Mouse (Mus musculus): Measurements from ENCODE around the gene Xndc1. TPM values are rescaled to one million over a fixed set of nuclear protein-coding genes. Genes with fewer than 3 reads are reported as not detected.

The Xndc1 gene
- total RNA-seq, 2 experiments from 2014 or later, result 20.4 to 22.5 TPM

- intact Hi-C loops (cut with DNase I), result loop anchor here (5.0 kb wide), 3 partner anchors 80 to 425 kb away; no protein-coding TSS in a partner anchor
- DNase-seq (ENCODE audit: low spot score in 2 of 2), result peak in 1 of 2 experiments; percentile 22
Measured at GRCm38 (mm10) chr7:102076714-102077296, 11.5 kb downstream of the Xndc1 start.

DNA sequence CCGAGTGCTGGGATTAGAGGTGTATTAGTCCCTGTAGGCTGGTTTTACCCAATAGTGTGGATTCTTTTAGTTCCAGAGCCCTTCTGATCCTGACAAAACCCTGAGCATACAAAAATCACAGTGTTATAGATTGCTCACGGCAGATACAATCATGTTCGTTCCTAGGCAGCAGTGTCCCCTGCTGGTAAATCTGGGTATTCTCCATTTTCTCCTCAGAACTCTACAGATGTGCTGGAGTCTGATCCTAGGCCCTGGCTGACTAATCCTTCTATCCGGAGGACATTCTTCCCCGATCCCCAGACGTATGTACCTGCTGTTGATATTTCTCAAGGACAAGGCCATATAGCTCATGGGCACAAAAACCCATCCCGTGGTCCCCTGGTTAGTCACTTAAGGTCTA is 13.2 kb downstream of the Xndc1 start:
- DNase-seq (ENCODE audit: low spot score in 2 of 2), result peak; percentile 45 to 56

DNA sequence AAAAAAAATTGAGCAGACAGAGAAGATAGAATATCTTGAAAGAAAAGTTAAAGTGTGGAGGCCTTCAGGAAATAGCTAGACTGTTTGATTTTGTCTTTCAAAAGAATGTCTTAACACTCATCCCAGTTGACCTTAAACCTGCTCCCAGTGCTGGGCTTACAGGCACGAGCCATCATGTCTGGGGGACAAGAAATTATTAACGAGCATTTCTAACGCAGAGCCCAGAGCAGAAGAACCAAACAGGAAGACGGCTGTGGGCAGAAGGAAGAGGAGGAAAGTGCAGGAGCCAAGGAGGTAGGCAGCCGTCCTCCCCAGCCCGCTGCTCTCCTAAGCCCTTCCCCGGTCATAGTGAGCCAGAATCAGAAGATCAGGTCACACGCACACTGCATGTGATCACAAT is 15.0 kb downstream of the Xndc1 start:
- DNase-seq (ENCODE audit: low spot score in 2 of 2), result no peak
- intact Hi-C loops (cut with DNase I), result no loop called here

More for the DNA sequence above, 13.2 kb downstream of the Xndc1 start:
- intact Hi-C loops (cut with DNase I), result loop anchor here (5.0 kb wide), 3 partner anchors 81 to 426 kb away; no protein-coding TSS in a partner anchor

DNA sequence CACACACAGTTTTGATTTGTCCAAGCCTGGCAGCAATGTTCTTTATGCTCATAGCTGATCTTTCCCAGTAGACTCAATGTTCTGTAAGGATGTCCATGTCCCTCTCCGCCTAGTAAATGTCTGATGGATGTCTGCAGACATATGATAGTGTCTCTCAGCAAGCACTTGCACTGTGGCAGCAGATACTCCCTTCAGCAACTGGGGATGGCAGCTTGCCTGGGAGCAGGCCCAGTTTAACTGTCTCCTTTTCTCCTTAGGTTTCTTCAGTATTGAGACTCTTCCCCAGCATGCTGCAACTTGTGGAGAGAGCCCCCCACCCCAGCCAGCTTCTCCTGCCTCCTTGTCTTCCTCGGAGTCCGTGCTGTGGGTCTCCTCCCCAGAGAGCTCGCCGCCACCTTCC is 16.5 kb downstream of the Xndc1 start:
- no peak for DNase-seq (ENCODE audit: low spot score in 2 of 2)
- intact Hi-C loops (cut with DNase I), result no loop called here

- intact Hi-C loops (cut with DNase I), result no loop called here
Measured at GRCm38 (mm10) chr7:102082816-102083215, 17.5 kb downstream of the Xndc1 start, which contains the start of gene Trpc2. TSS of gene Trpc2 (plus strand) at chr7:102083116.

DNA sequence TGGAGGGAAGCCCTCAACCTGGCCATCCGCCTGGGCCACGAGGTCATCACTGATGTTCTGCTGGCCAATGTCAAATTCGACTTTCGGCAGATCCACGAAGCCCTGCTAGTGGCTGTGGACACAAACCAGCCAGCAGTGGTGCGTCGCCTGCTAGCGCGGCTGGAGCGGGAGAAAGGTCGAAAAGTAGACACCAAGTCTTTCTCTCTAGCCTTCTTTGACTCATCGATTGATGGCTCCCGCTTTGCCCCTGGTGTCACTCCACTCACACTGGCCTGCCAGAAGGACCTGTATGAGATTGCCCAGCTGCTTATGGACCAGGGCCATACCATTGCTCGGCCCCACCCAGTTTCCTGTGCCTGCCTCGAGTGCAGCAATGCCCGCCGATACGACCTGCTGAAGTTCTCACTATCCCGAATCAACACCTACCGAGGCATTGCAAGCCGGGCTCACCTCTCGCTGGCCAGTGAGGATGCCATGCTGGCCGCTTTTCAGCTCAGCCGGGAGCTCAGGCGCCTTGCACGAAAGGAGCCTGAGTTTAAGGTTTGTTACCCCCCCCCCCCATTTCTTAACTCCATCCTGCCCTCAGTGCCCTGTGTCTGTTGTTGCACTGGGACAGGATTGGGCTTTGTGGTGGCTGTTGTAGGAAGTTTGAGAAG is 18.9 kb downstream of the Xndc1 start:
- DNase-seq (ENCODE audit: low spot score in 2 of 2), result no peak
- intact Hi-C loops (cut with DNase I), result no loop called here

More at GRCm38 (mm10) chr7:102082816-102083215, 17.5 kb downstream of the Xndc1 start, which contains the start of gene Trpc2:
- DNase-seq (ENCODE audit: low spot score in 2 of 2), result no peak

- no peak for DNase-seq (ENCODE audit: low spot score in 2 of 2)
Measured at GRCm38 (mm10) chr7:102087336-102087735, 22.0 kb downstream of the Xndc1 start.

DNA sequence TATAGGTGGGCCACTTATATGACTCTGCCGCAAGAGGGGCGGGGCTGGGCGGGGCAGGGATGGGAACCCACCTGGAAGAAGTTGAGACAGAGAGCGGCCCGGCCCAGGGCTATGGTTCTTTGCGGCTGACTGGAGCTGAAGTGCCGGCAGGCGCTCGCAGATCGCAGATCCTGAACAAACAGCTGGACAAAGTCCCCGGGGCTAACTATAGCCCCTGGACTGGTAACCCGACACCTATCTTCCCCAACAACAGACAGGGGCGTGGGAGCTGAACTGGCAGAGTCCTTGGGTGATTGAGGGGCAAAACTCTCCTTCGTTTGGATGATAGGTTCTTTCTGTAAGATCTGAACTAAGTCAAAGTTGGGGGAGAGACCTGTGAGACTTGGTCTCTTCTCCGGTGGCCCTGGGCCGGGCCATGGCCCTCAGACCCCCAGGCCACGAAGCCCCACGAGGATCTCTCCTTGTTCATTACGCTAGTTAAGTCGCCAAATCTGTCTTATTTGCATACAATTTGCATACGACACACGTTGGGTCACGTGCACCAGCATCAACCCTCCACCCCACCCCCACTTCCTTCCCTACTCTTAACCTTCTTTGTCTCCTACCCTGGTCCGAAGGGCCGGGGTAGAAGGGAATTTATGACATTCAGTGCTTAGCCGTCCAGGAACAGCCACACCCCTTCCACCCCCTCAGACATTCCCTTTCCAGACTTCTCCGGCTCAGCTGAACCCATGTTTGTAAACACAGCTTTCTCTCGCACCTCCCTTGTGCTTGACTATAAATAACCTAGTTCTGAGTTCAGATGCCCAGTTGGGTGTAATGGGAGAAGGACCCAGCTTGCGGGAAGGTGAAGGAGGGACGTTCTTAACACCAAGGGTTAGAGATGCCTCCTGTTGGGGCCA is 34.7 kb downstream of the Xndc1 start:
- intact Hi-C loops (cut with DNase I), result no loop called here
- no peak for DNase-seq (ENCODE audit: low spot score in 2 of 2)

More at GRCm38 (mm10) chr7:102087336-102087735, 22.0 kb downstream of the Xndc1 start:
- intact Hi-C loops (cut with DNase I), result no loop called here

DNA sequence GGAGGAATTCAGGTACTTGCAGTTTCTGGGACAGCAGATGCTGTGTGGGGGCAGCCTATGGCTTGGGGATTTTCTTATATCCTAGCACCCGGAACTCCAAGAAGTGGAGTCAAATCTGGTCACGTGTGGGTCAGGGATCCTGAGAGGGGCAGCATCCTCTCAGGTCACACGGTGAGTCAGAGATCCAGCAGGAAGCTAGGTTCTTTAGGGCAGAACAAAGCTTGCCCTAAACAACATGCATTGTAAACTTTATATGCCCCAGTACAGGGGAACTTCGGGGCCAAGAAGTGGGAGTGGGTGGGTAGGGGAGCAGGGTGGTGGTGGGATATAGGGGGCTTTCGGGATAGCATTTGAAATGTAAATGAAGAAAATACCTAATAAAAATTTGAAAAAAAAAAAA is 35.6 kb downstream of the Xndc1 start:
- intact Hi-C loops (cut with DNase I), result no loop called here
- no peak for DNase-seq (ENCODE audit: low spot score in 2 of 2)

GRCm38 (mm10) chr7:102101487-102101886 is 36.2 kb downstream of the Xndc1 start, which contains the start of gene Art1:
TSS of gene Art1 (plus strand) at chr7:102101743.
- DNase-seq (ENCODE audit: low spot score in 2 of 2), result no peak
- intact Hi-C loops (cut with DNase I), result no loop called here

GRCm38 (mm10) chr7:102102241-102102640 is 36.9 kb downstream of the Xndc1 start:
- intact Hi-C loops (cut with DNase I), result no loop called here
- no peak for DNase-seq (ENCODE audit: low spot score in 2 of 2)

GRCm38 (mm10) chr7:102102696-102103095 is 37.4 kb downstream of the Xndc1 start:
- no peak for DNase-seq (ENCODE audit: low spot score in 2 of 2)
- intact Hi-C loops (cut with DNase I), result no loop called here

- intact Hi-C loops (cut with DNase I), result no loop called here
- no peak for DNase-seq (ENCODE audit: low spot score in 2 of 2)
Measured at GRCm38 (mm10) chr7:102103555-102103954, 38.2 kb downstream of the Xndc1 start.

DNA sequence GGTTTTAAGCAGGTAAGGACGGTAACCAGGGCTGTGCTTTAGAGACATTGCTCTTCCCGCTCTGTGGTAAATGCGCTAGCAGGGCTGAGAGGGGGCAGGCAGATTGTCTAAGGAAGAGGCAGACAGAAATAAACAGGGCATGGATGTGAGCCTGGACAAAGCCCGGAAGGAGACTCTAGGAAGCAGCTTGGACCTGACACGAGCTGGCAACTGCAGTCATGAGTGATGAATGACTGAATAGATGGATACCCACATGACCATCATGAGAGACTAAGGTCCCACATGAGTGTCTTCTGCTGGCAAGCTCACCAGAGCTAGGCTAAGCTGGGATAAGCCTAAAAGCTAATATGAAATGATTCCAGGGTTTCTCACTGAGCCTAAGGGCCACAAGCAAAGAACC is 38.8 kb downstream of the Xndc1 start:
- intact Hi-C loops (cut with DNase I), result no loop called here
- no peak for DNase-seq (ENCODE audit: low spot score in 2 of 2)

DNA sequence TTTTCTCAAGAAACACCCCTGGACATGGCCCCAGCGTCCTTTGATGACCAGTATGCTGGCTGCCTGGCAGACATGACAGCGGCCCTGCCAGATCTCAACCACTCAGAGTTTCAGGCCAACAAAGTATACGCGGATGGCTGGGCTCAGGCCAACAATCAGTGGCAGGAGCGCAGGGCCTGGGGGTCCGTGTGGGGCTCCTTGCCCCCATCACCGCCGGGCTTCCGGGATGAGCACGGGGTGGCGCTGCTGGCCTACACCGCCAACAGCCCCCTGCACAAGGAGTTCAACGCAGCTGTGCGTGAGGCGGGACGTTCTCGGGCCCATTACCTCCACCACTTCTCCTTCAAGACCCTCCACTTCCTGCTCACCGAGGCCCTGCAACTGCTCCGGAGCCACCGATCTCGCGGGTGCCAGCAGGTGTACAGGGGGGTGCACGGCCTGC is 41.4 kb downstream of the Xndc1 start:
- DNase-seq (ENCODE audit: low spot score in 2 of 2), result no peak
- intact Hi-C loops (cut with DNase I), result no loop called here

DNA sequence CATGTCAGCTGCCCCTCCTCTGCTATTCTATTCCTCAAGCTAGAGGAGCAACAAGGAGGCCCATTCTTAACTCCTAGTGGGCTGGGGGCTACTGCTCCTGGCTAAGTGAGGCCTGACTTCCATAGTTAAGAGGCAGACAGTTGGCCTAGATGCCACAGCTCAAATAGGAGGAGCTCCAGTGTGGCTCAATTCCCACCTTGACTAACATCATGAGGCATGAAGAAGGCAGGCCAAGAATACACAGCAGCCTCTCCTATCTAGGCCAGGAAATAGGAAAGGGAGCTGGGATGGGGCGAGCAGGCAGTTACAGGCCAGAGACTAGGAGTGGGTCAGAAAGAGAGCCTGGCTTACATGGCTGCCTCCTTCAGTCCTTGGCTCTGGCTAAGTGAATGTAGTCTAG is 42.9 kb downstream of the Xndc1 start:
- intact Hi-C loops (cut with DNase I), result no loop called here
- no peak for DNase-seq (ENCODE audit: low spot score in 2 of 2)

- intact Hi-C loops (cut with DNase I), result no loop called here
- no peak for DNase-seq (ENCODE audit: low spot score in 2 of 2)
Measured at GRCm38 (mm10) chr7:102109171-102109570, 43.9 kb downstream of the Xndc1 start, which contains the start of gene Art5. TSS of gene Art5 (minus strand) at chr7:102109489.

GRCm38 (mm10) chr7:102109746-102110145 is 44.4 kb downstream of the Xndc1 start:
- intact Hi-C loops (cut with DNase I), result no loop called here
- no peak for DNase-seq (ENCODE audit: low spot score in 2 of 2)

DNA sequence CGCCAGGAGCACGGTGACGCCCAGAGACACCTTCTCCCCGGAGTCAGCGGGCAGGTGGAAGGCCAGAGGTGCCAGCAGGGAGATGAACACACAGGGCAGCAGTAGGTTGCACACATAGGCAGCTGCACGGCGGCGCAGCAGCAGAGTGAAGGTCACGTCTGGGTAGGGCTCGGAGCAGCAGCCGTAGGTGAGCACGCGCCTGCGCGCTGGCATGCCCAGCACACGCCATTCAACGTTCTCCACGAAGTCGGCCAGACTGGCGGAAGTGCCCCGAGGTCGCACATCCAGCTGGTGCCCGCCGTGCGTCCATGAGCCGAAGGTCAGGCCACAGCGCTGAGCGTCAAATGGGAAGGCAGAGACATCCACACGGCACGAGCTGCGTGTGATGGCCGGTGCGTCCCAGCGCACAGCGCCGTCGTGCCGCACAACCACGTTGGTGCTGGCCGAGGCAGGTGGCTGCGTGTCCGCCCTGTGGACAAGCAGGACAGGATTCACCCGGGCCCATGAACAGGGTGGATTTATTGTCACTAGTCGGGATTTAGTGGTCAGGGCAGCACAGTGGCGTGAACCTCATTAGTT is 47.9 kb downstream of the Xndc1 start:
- intact Hi-C loops (cut with DNase I), result no loop called here
- no peak for DNase-seq (ENCODE audit: low spot score in 2 of 2)
